Mouse (Mus musculus) neutrophil, adult 5-6 weeks (primary cell): ENCODE results near the gene Sptbn2. TPM values are rescaled to one million over a fixed set of nuclear protein-coding genes. Genes with fewer than 3 reads are reported as not detected.
"Not testable (repeated sequence)": the region's sequence is repeated elsewhere in the genome, so short reads cannot be mapped to it uniquely, and the experiment has no call there.

Experiments used
- ATAC-seq: fragments of 151-379, 151-347 bp; 2 replicates; pipeline ENCODE4 v1.8.0; 2017; ENCODE audit warnings: mild to moderate bottlenecking, moderate TSS enrichment; ENCODE audit not compliant: insufficient number of reproducible peaks, poor library complexity, low FRiP score, severe bottlenecking; ENCODE audit errors: extremely low read depth
- total RNA-seq: library from RNA; stranded (forward); fragments of 200-1000 nt; gene quantifications from 2 replicates; pipeline ENCODE4 v1.2.3, GENCODE M21; 2017

Sptbn2 gene
- total RNA-seq, 1 experiment from 2014 or later = not detected

GRCm38 (mm10) chr19:4756921-4757320 lies 46.0 kb downstream of the Sptbn2 start:
- ATAC-seq = no peak

GRCm38 (mm10) chr19:4760544-4760943 lies 49.6 kb downstream of the Sptbn2 start:
- ATAC-seq = not testable (repeated sequence)

GRCm38 (mm10) chr19:4762876-4763275 lies 51.9 kb downstream of the Sptbn2 start:
- no peak for ATAC-seq

GRCm38 (mm10) chr19:4767507-4768148 lies 56.7 kb downstream of the Sptbn2 start:
- ATAC-seq = no peak

GRCm38 (mm10) chr19:4772785-4773184 lies 61.8 kb downstream of the Sptbn2 start:
- no peak for ATAC-seq

GRCm38 (mm10) chr19:4782891-4783290 lies 71.9 kb downstream of the Sptbn2 start:
- ATAC-seq = no peak

- no peak for ATAC-seq
Measured at GRCm38 (mm10) chr19:4785206-4785605, 74.2 kb downstream of the Sptbn2 start.

GRCm38 (mm10) chr19:4786313-4786712 lies 75.3 kb downstream of the Sptbn2 start:
- no peak for ATAC-seq

- ATAC-seq = no peak
Measured at GRCm38 (mm10) chr19:4793281-4793830, 82.4 kb downstream of the Sptbn2 start.

- peak; percentile 99 for ATAC-seq
Measured at GRCm38 (mm10) chr19:4793831-4794422, 83.0 kb downstream of the Sptbn2 start, which contains the start of gene Rbm4. Rbm4 (minus strand) TSS chr19:4793901.

- ATAC-seq = no peak
Measured at GRCm38 (mm10) chr19:4795929-4796328, 85.0 kb downstream of the Sptbn2 start.

- ATAC-seq = no peak
Measured at GRCm38 (mm10) chr19:4797846-4798245, 86.9 kb downstream of the Sptbn2 start.

- ATAC-seq = no peak
Measured at GRCm38 (mm10) chr19:4799083-4799482, 88.1 kb downstream of the Sptbn2 start.

Other genes with a start within 250 kb of the Sptbn2 start
- gene Syt12, start 233.7 kb upstream of the Sptbn2 start, total RNA-seq = not detected in 2 replicates
- not detected in 2 replicates for gene 2010003K11Rik, start 212.6 kb upstream of the Sptbn2 start, total RNA-seq
- gene Pcx, start 200.7 kb upstream of the Sptbn2 start, total RNA-seq = 0.35 and 2.2 TPM in 2 replicates
- gene Lrfn4, start 95.5 kb upstream of the Sptbn2 start, total RNA-seq = not detected in 2 replicates
- gene Rce1, start 85.5 kb upstream of the Sptbn2 start, total RNA-seq = 19.2 and 24.2 TPM in 2 replicates
- gene Gm960, start 12.5 kb upstream of the Sptbn2 start, total RNA-seq = not detected in 2 replicates
- gene Rbm4b, start 45.3 kb downstream of the Sptbn2 start, total RNA-seq = 20.4 and 32.4 TPM in 2 replicates
- 84.6 and 93.8 TPM in 2 replicates for gene Rbm4, start 82.7 kb downstream of the Sptbn2 start, total RNA-seq
- gene Gm21992, start 100.4 kb downstream of the Sptbn2 start, total RNA-seq = 17.3 and 24.4 TPM in 2 replicates
- gene Rbm14, start 100.5 kb downstream of the Sptbn2 start, total RNA-seq = 16.6 and 19.0 TPM in 2 replicates
- gene Ccs, start 128.2 kb downstream of the Sptbn2 start, total RNA-seq = 10.9 and 16.5 TPM in 2 replicates
- gene Ccdc87, start 128.2 kb downstream of the Sptbn2 start, total RNA-seq = not detected in 2 replicates
- 0.23 and 0.37 TPM in 2 replicates for gene Ctsf, start 144.0 kb downstream of the Sptbn2 start, total RNA-seq
- gene Actn3, start 166.7 kb downstream of the Sptbn2 start, total RNA-seq = not detected in 2 replicates
- 8.4 and 9.9 TPM in 2 replicates for gene Zdhhc24, start 167.5 kb downstream of the Sptbn2 start, total RNA-seq
- 2.2 and 2.5 TPM in 2 replicates for gene Bbs1, start 195.5 kb downstream of the Sptbn2 start, total RNA-seq
- 37.8 and 42.8 TPM in 2 replicates for gene Dpp3, start 217.1 kb downstream of the Sptbn2 start, total RNA-seq
- 0.25 and 0.70 TPM in 2 replicates for gene Peli3, start 232.0 kb downstream of the Sptbn2 start, total RNA-seq